Mouse (Mus musculus) lung, adult 2 months (tissue): Measurements from ENCODE around the gene Miga2.
A peak's percentile ranks its signal among the peaks of the same experiment; 100 is the strongest.

Experiments
- CTCF ChIP-seq: fragments of 200-500 bp; IDR thresholded peaks from 2 replicates; pipeline ENCODE4 v1.5.1; 2011; ENCODE audit warnings: mild to moderate bottlenecking, low read length, control low read depth; ENCODE audit not compliant: insufficient read depth
- POLR2A ChIP-seq: fragments of 200-500 bp; IDR thresholded peaks from 2 replicates; pipeline ENCODE4 v1.6.1; 2011; ENCODE audit warnings: low read depth, mild to moderate bottlenecking, control low read depth, low read length, borderline replicate concordance; ENCODE audit errors: extremely low read depth

DNA sequence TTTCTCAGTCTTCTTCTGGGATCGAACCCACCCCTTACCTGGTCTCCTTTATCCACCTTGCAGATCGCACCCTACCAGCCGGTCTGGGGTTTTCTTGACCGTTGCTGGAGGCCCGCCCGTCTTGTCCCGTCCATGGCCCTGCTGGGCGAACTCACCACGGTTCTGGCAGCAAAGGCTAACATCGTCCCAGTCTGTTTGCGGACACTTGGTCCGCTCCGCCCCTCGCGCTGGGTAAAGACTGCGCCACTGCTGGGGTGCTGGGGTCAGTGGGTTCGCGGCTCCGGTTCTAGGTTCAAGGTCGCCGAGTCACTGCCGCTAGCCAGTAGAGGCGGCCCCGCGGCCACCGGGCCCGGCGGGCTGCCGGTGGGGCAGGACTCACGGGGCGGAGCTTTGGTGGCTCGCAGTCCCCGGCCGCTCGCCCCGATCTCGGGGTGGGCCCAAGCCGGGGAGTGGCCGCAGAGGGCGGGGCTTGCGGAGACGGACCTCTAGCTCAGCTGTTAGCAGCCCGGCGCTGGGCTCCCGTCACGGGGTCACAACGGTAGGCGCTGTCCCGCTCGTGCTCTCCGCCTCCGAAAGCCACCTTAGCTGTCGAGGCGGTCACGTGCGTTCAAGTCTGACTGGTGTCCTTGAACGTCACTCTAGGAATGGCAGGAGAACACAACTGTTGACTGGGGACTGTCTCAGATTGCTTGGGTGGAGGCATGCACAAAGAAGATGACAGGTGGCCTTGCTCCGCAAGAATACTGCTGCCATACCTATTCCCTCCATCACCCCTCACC, 51.3 kb downstream of the Miga2 start, which contains the start of gene Crat:
- TF ChIP-seq POLR2A (peak; percentile 96; the same call in 1 of the 2 replicates), CTCF (no peak)
